9 mouse cellular contexts compared by ENCODE assay signal in genomic region chr5:140798775-140799174, GRCm38 (mm10). TPM values are rescaled to one million over a fixed set of nuclear protein-coding genes. Genes with fewer than 3 reads are reported as not detected.
DNase-seq lines count a peak whose midpoint lies in the region; ATAC-seq and TF ChIP-seq lines count a peak whose summit lies in the region.
"Had no signal": no experiment of that assay in that cellular context is flagged by ENCODE, and none has a peak within 500 bp of the region (broad histone marks: within the 10 kb centered on the region; RNA-seq: fewer than 3 reads in every experiment).

No protein-coding gene starts in this region.

- H3K4me1 ChIP-seq in heart, postnatal 0 days (ENCODE audit: control insufficient read depth, insufficient read depth), result peaks cover 59% of the 10 kb centered on the region
- H3K4me1 ChIP-seq in limb, embryonic 13.5 days, result peaks cover 43% of the 10 kb centered on the region

- H3K36me3 ChIP-seq in heart, postnatal 0 days (replicated peaks; ENCODE audit: control insufficient read depth, insufficient read depth, low read length), result no peaks in the 10 kb centered on the region
- H3K36me3 ChIP-seq in limb, embryonic 13.5 days, result no peaks in the 10 kb centered on the region

- H3K9me3 ChIP-seq in heart, postnatal 0 days (replicated peaks; ENCODE audit: control insufficient read depth, low read length), result no peaks in the 10 kb centered on the region
- H3K9me3 ChIP-seq in limb, embryonic 13.5 days, result no peaks in the 10 kb centered on the region
- H3K9me3 ChIP-seq: G1E had no signal

- peak overlapping the region; percentile 46 for H3K4me2 ChIP-seq in heart, postnatal 0 days (ENCODE audit: low read depth, low read length)
- no peak overlapping the region for H3K4me2 ChIP-seq in limb, embryonic 13.5 days (replicated peaks)

- H3K9ac ChIP-seq in heart, postnatal 0 days (replicated peaks; ENCODE audit: low read depth, low read length), result no peak overlapping the region
- peak overlapping the region; percentile 19; the same call in 1 of the 2 replicates for H3K9ac ChIP-seq in limb, embryonic 13.5 days

- H3K4me3 ChIP-seq in heart, postnatal 0 days (ENCODE audit: low read depth, low read length), result no peak overlapping the region
- H3K4me3 ChIP-seq in limb, embryonic 13.5 days, result no peak overlapping the region

- H3K27me3 ChIP-seq in heart, postnatal 0 days (ENCODE audit: control insufficient read depth, insufficient read depth, low read length), result no peaks in the 10 kb centered on the region
- H3K27me3 ChIP-seq in limb, embryonic 13.5 days, result no peaks in the 10 kb centered on the region

- H3K27ac ChIP-seq in heart, postnatal 0 days (ENCODE audit: low read depth), result peak overlapping the region; percentile 88
- peak overlapping the region; percentile 79; the same call in 1 of the 2 replicates for H3K27ac ChIP-seq in limb, embryonic 13.5 days

- no peak for TF ChIP-seq EP300 in heart, postnatal 0 days (IDR thresholded peaks at IDR 0.05; ENCODE audit: low read depth)

- DNase-seq in heart, postnatal 0 days (ENCODE audit: low spot score), result no peak
- DNase-seq in heart, postnatal 4 days, result no peak
- DNase-seq in 416B (ENCODE audit: low read depth), result peak; percentile 45
- no peak for DNase-seq in frontal cortex, postnatal 25 days (ENCODE audit: low spot score in 2 of 2)
- no peak for DNase-seq in right cerebral cortex, postnatal 36 days (ENCODE audit: low spot score in 2 of 2)

- ATAC-seq in heart, postnatal 0 days (ENCODE audit: insufficient read depth, low read depth), result no peak
- ATAC-seq in CD4-positive, CD25-positive, alpha-beta regulatory T cell, adult 4 months, result peak; percentile 85
- ATAC-seq in limb, embryonic 13.5 days (ENCODE audit: low FRiP score, low read depth), result 0 out of 2 replicates have a peak, but pooled peaks have one; percentile 34
- ATAC-seq in granulocyte monocyte progenitor cell, adult 5-6 weeks (replicated peaks; ENCODE audit: poor library complexity, severe bottlenecking), result no peak

- 40% methylated on average over 5 of the region's 5 CpGs for WGBS in heart, postnatal 0 days
- WGBS in limb, embryonic 13.5 days, result 42% methylated on average over 5 of the region's 5 CpGs

- TF ChIP-seq CTCF in heart, postnatal 0 days (IDR thresholded peaks at IDR 0.05; ENCODE audit: low read depth), result no peak

RNA-seq across cellular contexts. Expression of gene Gna12, which starts 31.5 kb away (rescaled TPM):
- 132 and 145 TPM in 2 replicates for total RNA-seq in heart, postnatal 0 days (2014; rRNA removed; ENCODE audit: low replicate concordance)
- polyA plus RNA-seq in heart, postnatal 0 days (2015; fragmentation: Nextera tagmentation; extraction: Ambion mirVana), result 13.4 and 13.9 TPM in 2 replicates
- 10 to 100 TPM; 85.9 to 86.8 TPM for total RNA-seq in heart, postnatal 4 days (2021)
- polyA plus RNA-seq in CD4-positive, CD25-positive, alpha-beta regulatory T cell, adult 4 months (2017; shearing (Covaris generic)), result 1 to 10 TPM; 4.3 to 6.0 TPM
- polyA plus RNA-seq in limb, embryonic 13.5 days (2015; fragmentation: Nextera tagmentation; extraction: Ambion mirVana), result 12.0 and 13.8 TPM in 2 replicates
- total RNA-seq in granulocyte monocyte progenitor cell, adult 5-6 weeks (2014; fragmentation: Nextera tagmentation), result 42.3 and 44.7 TPM in 2 replicates
- 34.9 and 35.3 TPM in 2 replicates for total RNA-seq in granulocyte monocyte progenitor cell, adult 5-6 weeks (2017)

Comparison
In these comparisons a context has a peak if more than half of its experiments do, and no peak if none do; other contexts are left out.
1. ATAC-seq: peak in CD4-positive, CD25-positive, alpha-beta regulatory T cell, adult 4 months (single experiment) and limb, embryonic 13.5 days (single experiment); none in heart, postnatal 0 days (single experiment) and granulocyte monocyte progenitor cell, adult 5-6 weeks (single experiment).